Mouse (Mus musculus): ENCODE results near the gene Nmral1.
"Not testable (repeated sequence)": the region's sequence is repeated elsewhere in the genome, so short reads cannot be mapped to it uniquely, and the experiment has no call there.

Gene Nmral1

GRCm38 (mm10) chr16:4713861-4714710 is 5.1 kb downstream of the Nmral1 start:
- DNase-seq (ENCODE audit: low spot score in 2 of 2) = no peak

DNA sequence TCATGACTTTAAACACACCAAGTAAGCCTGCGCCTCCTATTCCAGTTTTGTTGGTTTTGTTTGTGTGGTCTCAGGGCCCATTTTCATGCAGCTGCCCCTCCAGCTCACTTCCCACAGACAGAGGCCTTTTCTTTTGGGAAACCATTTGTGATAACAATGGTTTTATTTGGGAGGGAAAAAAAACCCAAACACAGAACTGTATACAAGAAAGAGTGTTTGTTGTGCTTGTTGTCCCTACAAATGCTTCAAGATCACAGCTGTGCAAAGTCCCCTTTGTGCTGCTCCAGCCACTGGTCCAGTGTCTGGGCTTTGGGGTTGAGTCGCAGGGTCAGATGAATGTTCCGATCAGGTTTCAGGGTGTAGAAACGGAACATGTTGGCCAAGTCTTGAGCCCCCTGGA is 8.0 kb downstream of the Nmral1 start:
- DNase-seq (ENCODE audit: low spot score in 2 of 2) = no peak

GRCm38 (mm10) chr16:4705541-4705940 is 13.6 kb downstream of the Nmral1 start:
- DNase-seq (ENCODE audit: low spot score in 2 of 2) = no peak

GRCm38 (mm10) chr16:4702646-4703045 is 16.5 kb downstream of the Nmral1 start:
- no peak for DNase-seq (ENCODE audit: low spot score in 2 of 2)

DNA sequence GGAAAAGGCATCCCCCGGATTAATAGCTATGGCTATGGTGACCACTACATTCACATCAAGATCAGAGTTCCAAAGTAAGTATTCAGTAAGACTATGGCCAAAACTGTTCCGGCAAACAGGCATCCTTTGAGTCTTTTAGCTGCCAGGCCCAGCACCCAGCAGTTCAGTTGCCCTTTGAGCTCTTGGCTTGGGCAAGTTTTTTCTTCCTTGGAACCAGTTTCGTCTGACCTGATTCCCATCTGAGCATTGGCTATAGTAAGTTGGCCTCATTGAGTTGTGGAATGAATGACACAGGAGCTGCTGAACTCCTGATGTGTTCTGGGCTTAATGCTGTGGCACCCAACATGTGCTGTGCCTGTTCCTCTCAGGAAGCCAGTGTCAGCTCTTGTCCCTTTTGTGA is 17.9 kb downstream of the Nmral1 start:
- DNase-seq (ENCODE audit: low spot score in 2 of 2) = no peak

DNA sequence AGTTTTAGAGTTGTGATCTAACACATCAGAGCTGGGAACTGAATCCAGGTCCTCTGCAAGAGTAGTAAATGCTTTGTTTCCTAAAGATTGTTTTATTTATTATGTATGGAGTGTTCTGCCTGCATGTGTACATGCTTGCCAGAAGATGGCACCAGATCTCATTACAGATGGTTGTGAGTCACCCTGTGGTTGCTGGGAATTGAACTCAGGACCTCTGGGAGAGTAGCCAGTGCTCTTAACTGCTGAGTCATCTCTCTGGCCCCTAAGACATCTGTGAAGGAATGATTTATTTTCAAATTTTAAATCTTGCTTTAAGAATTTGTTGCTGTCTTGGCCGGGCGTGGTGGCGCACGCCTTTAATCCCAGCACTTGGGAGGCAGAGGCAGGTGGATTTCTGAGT is 29.8 kb downstream of the Nmral1 start:
- DNase-seq (ENCODE audit: low spot score in 2 of 2) = not testable (repeated sequence)

GRCm38 (mm10) chr16:4684457-4684791 is 34.7 kb downstream of the Nmral1 start:
- no peak for DNase-seq (ENCODE audit: low spot score in 2 of 2)

- peak; percentile 95 to 97 for DNase-seq (ENCODE audit: low spot score in 2 of 2)
Measured at GRCm38 (mm10) chr16:4683581-4684456, 35.3 kb downstream of the Nmral1 start.

DNA sequence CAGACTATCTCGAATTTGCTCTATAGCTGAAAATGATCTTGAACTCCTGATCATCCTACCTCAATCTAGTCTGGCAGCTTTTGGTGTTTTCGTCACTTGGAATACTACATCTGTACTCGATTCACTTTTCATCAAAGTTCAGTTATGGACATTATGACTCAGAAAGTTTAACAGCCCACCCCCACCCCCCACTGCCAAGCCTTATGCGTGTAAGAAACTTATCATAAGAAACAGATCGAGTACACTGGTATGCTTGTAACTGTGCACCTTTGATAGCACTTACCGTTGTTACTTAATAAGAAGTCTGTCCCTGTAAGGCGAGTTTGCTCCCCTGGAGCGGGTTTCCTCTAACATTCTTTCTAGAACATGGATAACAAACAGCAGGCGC is 36.0 kb downstream of the Nmral1 start:
- DNase-seq (ENCODE audit: low spot score in 2 of 2) = no peak

- no peak for DNase-seq (ENCODE audit: low spot score in 2 of 2)
Measured at GRCm38 (mm10) chr16:4682628-4683179, 36.5 kb downstream of the Nmral1 start.

DNA sequence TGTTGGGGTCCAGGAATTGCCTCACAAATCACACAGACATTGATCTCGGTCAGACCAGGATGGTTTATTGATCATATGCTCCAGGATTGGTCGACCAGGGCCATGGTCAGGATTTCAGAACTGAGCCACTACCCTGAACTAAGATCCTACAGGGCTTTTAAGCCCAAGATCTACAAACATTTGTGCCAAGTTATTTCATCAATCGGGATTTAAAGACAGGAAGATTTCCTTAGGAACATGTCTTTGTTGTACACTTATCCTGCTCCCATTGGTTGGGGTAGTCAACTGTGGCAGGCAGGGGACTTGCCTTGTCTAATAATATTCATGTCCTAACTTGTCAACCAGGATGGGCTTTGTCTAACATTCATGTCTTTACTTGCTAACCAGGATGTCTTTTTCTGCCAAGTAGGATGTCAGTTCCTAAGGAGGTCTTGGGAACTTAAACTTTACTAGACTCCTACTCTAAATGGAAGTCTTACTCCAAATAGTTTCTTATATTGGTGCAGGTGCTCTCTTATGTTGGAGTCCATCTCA is 38.2 kb downstream of the Nmral1 start:
- DNase-seq (ENCODE audit: low spot score in 2 of 2) = not testable (repeated sequence)

DNA sequence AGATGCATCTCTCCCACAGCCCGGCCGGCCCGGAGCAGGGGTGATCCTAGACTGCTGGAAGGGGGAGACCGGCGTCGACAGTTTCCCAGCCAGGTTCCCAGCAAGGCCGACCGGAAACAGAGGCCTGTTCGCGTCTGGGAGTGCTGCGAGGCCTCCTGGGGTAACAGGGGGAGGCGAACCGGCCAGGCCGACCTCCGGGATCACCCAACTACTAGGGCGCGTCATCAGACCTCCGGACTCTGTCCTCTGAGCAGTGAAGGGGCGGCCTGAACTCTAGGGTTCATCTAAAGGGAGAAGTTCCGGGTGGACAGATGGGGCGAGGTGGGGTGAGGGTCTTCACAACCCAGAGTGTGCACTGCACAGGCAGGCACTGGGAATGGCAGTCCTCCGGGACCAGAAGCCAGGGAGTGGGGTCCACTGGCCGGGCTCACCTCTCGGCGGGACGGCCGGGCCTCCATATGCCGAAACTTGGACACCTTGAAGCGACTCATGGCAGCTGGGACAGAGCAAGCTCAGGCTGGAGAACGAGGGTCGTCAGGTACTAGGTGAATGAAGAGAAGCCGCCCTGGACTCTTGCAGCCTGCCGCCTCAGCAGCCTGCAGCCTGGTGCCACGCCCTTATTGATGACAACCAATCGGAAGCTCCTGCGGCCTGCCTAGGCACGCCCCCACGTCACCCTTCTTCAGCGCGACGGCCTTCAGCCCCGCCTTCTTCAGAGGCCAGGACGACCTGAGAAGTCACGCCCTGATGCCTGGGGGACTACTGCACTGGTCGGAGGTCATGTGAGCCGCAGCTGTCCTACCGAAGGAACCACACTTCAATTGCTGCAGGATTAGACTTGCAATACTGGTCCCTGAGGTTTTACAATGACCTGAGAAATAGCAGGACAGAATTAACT is 39.8 kb downstream of the Nmral1 start, which contains the start of gene Coro7:
TSS of gene Coro7 (minus strand) at position 657 of the 898 bp plus-strand sequence.
- DNase-seq (ENCODE audit: low spot score in 2 of 2) = peak; percentile 84 to 90

GRCm38 (mm10) chr16:4678080-4678479 is 41.1 kb downstream of the Nmral1 start:
- DNase-seq (ENCODE audit: low spot score in 2 of 2) = no peak

GRCm38 (mm10) chr16:4676836-4677235 is 42.3 kb downstream of the Nmral1 start:
- no peak for DNase-seq (ENCODE audit: low spot score in 2 of 2)

DNA sequence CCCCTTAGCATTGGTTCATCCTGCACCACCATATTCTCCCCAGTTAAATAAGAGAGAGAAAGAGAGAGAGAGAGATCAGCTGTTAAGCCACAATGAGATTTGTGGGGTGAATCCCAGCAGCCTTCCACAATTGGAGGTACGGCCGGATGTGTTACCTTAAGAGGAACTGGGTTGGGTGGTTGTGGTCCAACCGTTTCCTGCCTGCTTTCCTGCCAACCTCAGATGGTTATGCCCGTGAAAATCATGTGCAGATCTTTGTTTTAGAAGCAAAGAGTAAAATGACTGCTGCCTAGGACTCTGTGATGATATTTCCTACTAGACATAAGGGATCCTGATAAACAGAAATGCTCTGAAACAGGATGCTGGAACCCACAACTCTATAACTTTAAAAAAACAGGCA is 45.1 kb downstream of the Nmral1 start:
- DNase-seq (ENCODE audit: low spot score in 2 of 2) = no peak

DNA sequence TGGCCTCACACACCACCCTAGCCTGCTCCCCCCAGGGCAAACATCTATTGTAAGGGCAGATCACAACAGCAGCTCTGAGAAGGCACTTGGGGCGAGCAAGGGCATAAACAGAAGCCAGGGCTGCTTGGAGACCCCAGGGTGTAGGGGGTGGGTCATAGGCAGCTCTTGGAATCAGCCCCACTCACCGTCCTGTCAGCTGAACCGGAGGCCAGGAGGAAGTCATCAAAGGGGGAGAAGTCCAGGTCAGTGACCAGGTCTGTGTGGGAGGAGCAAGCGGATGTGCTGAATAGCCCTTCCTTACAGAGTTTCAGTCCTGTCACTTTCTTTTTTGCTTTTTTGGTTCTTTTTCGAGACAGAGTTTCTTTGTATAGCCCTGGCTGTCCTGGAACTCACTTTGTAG is 48.8 kb downstream of the Nmral1 start:
- no peak for DNase-seq (ENCODE audit: low spot score in 2 of 2)

DNA sequence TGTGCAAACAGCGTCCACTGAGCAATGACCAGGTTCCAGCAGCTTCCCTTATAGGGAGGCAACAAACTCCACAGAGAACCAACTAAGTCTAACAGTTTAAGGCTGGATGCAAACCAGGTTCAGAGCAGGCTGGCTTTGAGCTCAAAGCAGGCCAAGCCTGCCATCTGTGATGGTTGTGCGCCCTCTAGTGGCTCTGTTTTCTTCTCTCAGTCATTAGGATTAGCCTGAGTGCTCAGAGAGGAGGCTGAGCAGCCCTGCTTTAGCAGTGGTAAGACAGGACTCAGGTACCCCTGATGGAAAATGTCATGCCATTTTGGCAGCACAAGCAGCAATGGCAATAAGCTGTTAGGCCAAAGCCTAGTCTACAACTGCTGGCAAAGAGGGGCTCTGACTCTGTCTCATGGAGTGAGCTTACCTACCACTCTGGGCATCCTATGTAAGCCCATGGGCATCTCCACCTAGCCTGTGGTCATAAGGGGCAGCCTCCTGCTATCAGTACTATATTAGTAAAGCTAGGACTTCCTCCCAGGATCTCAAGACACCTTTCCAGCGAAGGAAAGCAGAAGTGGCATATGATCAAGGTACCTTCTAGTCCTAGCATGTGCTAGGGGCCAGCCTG is 51.9 kb downstream of the Nmral1 start:
- peak; percentile 55 to 85 for DNase-seq (ENCODE audit: low spot score in 2 of 2)

DNA sequence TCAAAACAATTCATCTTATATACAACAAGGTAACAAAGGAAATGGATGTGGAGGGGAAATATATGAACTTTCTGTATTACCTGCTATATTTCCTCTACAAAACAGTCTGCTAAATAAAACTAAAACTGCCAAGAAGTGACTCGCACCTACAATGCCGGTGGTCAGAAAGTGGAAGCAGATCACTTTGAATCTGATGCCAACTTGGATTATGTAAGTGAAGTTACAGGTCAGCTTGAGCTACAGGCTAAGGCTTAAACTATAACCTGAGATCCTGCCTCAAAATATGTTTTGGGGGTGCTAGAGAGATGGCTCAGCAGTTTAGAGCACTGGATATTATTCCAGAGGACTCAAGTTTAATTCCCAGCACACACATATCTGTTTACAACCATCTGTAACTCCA is 53.4 kb downstream of the Nmral1 start:
- no peak for DNase-seq (ENCODE audit: low spot score in 2 of 2)

GRCm38 (mm10) chr16:4663806-4664205 is 55.4 kb downstream of the Nmral1 start:
- no peak for DNase-seq (ENCODE audit: low spot score in 2 of 2)

GRCm38 (mm10) chr16:4661605-4662004 is 57.6 kb downstream of the Nmral1 start:
- no peak for DNase-seq (ENCODE audit: low spot score in 2 of 2)

Measured in spleen, postnatal 14 days (tissue).